8 mouse cellular contexts compared by ENCODE assay signal in genomic region chr4:137963881-137964584, GRCm38 (mm10). TPM values are rescaled to one million over a fixed set of nuclear protein-coding genes. Genes with fewer than 3 reads are reported as not detected.
A peak's percentile ranks its signal among the peaks of the same experiment; 100 is the strongest.
DNase-seq lines count a peak whose midpoint lies in the region; ATAC-seq lines count a peak whose summit lies in the region.

No protein-coding gene starts in this region.

- no peak overlapping the region for H3K4me2 ChIP-seq in forebrain, embryonic 15.5 days (replicated peaks)
- no peak overlapping the region for H3K4me2 ChIP-seq in hindbrain, embryonic 14.5 days (replicated peaks)

- H3K9me3 ChIP-seq in forebrain, embryonic 15.5 days, result no peaks in the 10 kb centered on the region
- H3K9me3 ChIP-seq in hindbrain, embryonic 14.5 days (ENCODE audit: control insufficient read depth, low read length), result no peaks in the 10 kb centered on the region

- ATAC-seq in forebrain, embryonic 15.5 days (replicated peaks), result peak; percentile 45
- ATAC-seq in hindbrain, embryonic 14.5 days (ENCODE audit: low FRiP score), result peak; percentile 32; the same call in 1 of the 2 replicates
- peak; percentile 74 for ATAC-seq in megakaryocyte progenitor cell, adult 5-6 weeks (replicated peaks; ENCODE audit: poor library complexity)

- no peak overlapping the region for H3K27ac ChIP-seq in forebrain, embryonic 15.5 days (replicated peaks)
- no peak overlapping the region for H3K27ac ChIP-seq in hindbrain, embryonic 14.5 days

- H3K27me3 ChIP-seq in forebrain, embryonic 15.5 days, result no peaks in the 10 kb centered on the region
- H3K27me3 ChIP-seq in hindbrain, embryonic 14.5 days (ENCODE audit: control insufficient read depth, insufficient read depth, low read length), result no peaks in the 10 kb centered on the region

- no peak overlapping the region for H3K4me3 ChIP-seq in forebrain, embryonic 15.5 days
- H3K4me3 ChIP-seq in hindbrain, embryonic 14.5 days (replicated peaks; ENCODE audit: low read length), result no peak overlapping the region

- no peak overlapping the region for H3K9ac ChIP-seq in forebrain, embryonic 15.5 days (replicated peaks)
- no peak overlapping the region for H3K9ac ChIP-seq in hindbrain, embryonic 14.5 days

- peaks cover 20% of the 10 kb centered on the region for H3K36me3 ChIP-seq in forebrain, embryonic 15.5 days
- H3K36me3 ChIP-seq in hindbrain, embryonic 14.5 days (replicated peaks; ENCODE audit: control insufficient read depth, insufficient read depth), result peaks cover 41% of the 10 kb centered on the region

- 0 out of 2 replicates have a peak, but pooled peaks cover 4% of the 10 kb centered on the region for H3K4me1 ChIP-seq in forebrain, embryonic 15.5 days
- no peaks in the 10 kb centered on the region for H3K4me1 ChIP-seq in hindbrain, embryonic 14.5 days (replicated peaks; ENCODE audit: control insufficient read depth, insufficient read depth, low read length)

- 66% methylated on average over 9 of the region's 9 CpGs for WGBS in forebrain, embryonic 15.5 days
- 62% methylated on average over 9 of the region's 9 CpGs for WGBS in hindbrain, embryonic 14.5 days

- DNase-seq in NIH3T3 (ENCODE audit: low read depth), result peak; percentile 69
- peak; percentile 79 for DNase-seq in cerebellum, adult 11-12 months
- peak; percentile 75 for DNase-seq in hindbrain, embryonic 14.5 days (ENCODE audit: low spot score)
- peak; percentile 80 to 83 for DNase-seq in layer of hippocampus, postnatal 14 days (ENCODE audit: low spot score in 2 of 2)
- peak; percentile 68 to 78 for DNase-seq in right cerebral cortex, postnatal 36 days (ENCODE audit: low spot score in 2 of 2)
- peak; percentile 30 for DNase-seq in yolk sac, embryonic 10.5 days (ENCODE audit: low spot score)

RNA-seq across cellular contexts. Expression of gene Eif4g3, which starts 28.8 kb away (rescaled TPM):
- 48.6 and 49.7 TPM in 2 replicates for polyA plus RNA-seq in forebrain, embryonic 15.5 days (2015; fragmentation: Nextera tagmentation; extraction: Ambion mirVana)
- polyA plus RNA-seq in hindbrain, embryonic 14.5 days (2014; fragmentation: Nextera tagmentation; extraction: Ambion mirVana), result 59.7 and 65.3 TPM in 2 replicates
- total RNA-seq in layer of hippocampus, postnatal 14 days (2021), result 100 to 1,000 TPM; 162 to 164 TPM
- total RNA-seq in megakaryocyte progenitor cell, adult 5-6 weeks (2015), result 60.3 and 60.4 TPM in 2 replicates
- 36.9 and 39.1 TPM in 2 replicates for total RNA-seq in megakaryocyte progenitor cell, adult 5-6 weeks (2017)

Comparison
In these comparisons a context has a peak if more than half of its experiments do, and no peak if none do; other contexts are left out.
1. DNase-seq: peak in every context shown above with its lines; median percentile 82 in layer of hippocampus, postnatal 14 days; 79 in cerebellum, adult 11-12 months; 75 in hindbrain, embryonic 14.5 days; 73 in right cerebral cortex, postnatal 36 days; 69 in NIH3T3; 30 in yolk sac, embryonic 10.5 days.